7 mouse cellular contexts compared by ENCODE assay signal in the genomic region with DNA sequence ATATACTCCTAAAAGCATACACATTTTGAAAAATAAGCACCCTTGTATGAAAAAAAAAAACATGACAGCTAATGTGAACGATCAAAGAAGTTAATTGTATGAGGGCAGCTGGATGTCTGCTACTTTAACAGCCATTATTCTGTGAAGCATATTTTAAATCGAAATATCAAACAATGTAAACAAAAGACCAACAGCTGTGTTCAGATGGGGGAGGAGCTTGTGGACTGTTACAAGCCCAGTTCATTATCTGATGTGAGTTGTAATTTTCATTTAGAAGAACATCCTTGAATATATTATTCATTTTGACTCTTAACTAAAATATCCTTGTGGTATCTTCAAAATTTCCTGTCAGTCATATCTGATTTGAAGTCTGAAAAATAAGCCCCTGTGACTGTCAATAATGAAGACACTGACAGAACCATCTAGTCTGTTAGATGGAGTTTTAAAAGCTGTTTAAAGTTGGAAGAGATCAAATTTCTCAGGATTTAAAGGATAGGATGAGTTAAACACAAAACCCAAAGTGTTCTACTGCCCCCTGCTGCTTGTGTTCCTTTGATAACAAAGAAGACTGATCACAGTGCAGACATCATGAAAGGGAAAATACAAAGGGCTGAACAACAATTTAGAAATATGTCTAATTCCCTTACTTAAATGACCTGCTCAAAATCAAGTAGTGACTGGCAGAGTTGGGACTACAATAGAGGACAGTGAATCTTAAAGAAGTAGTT. TPM values are rescaled to one million over a fixed set of nuclear protein-coding genes. Genes with fewer than 3 reads are reported as not detected.
A peak's percentile ranks its signal among the peaks of the same experiment; 100 is the strongest.
DNase-seq lines count a peak whose midpoint lies in the region.

No protein-coding gene starts in this region.

- DNase-seq in kidney, adult 18-20 months, result peak; percentile 4
- no peak for DNase-seq in kidney, adult 8-10 months
- DNase-seq in NIH3T3 (ENCODE audit: low read depth), result peak; percentile 77
- DNase-seq in brain, adult 2 months (ENCODE audit: low read depth, low spot score), result peak; percentile 66
- peak; percentile 5 to 34 for DNase-seq in layer of hippocampus, adult 8-10 months (ENCODE audit: low spot score in 2 of 2)
- peak; percentile 59 to 73 for DNase-seq in right cerebral cortex, adult 2 months (ENCODE audit: low spot score in 2 of 2)
- no peak for DNase-seq in urinary bladder, postnatal 25 days (ENCODE audit: low spot score)

RNA-seq across cellular contexts. Expression of gene Tmem47, which starts 14.7 kb away (rescaled TPM):
- total RNA-seq in layer of hippocampus, adult 8-10 months (2022), result 100 to 1,000 TPM in 3 of 4 experiments, 10 to 100 TPM in 1; 90.7 to 107 (median 102) TPM

Comparison
In these comparisons a context has a peak if more than half of its experiments do, and no peak if none do; other contexts are left out.
1. DNase-seq: peak in kidney, adult 18-20 months (single experiment), NIH3T3 (single experiment), brain, adult 2 months (single experiment), layer of hippocampus, adult 8-10 months (2 of 2) and right cerebral cortex, adult 2 months (2 of 2); none in kidney, adult 8-10 months (0 of 2) and urinary bladder, postnatal 25 days (single experiment).